Mouse (Mus musculus) kidney, embryonic 15.5 days (tissue): ENCODE results near the gene Gng3. TPM values are rescaled to one million over a fixed set of nuclear protein-coding genes. Genes with fewer than 3 reads are reported as not detected.
"Not testable (repeated sequence)": the region's sequence is repeated elsewhere in the genome, so short reads cannot be mapped to it uniquely, and the experiment has no call there.

ENCODE experiments used
- ATAC-seq: fragments of 200-750 bp; cut with Nextera tagmentation; replicated peaks from 2 replicates; pipeline ENCODE4 v1.8.0; 2017; ENCODE audit warnings: moderate TSS enrichment; ENCODE audit not compliant: low FRiP score
- H3K27ac ChIP-seq: fragments of 300-500 bp; sonication (generic); 2 replicates; pipeline ENCODE4 v1.5.1; 2015; ENCODE audit warnings: mild to moderate bottlenecking, inconsistent platforms
- H3K27me3 ChIP-seq: fragments of 300-500 bp; sonication (generic); 2 replicates; pipeline ENCODE4 v1.6.1; 2015; ENCODE audit warnings: inconsistent platforms
- H3K36me3 ChIP-seq: fragments of 300-500 bp; sonication (generic); 2 replicates; pipeline ENCODE4 v1.6.1; 2015; ENCODE audit warnings: inconsistent platforms
- H3K4me1 ChIP-seq: fragments of 300-500 bp; sonication (generic); 2 replicates; pipeline ENCODE4 v1.6.1; 2015; ENCODE audit warnings: inconsistent platforms
- H3K4me2 ChIP-seq: fragments of 300-500 bp; sonication (generic); 2 replicates; pipeline ENCODE4 v1.6.1; 2015; ENCODE audit warnings: moderate library complexity, mild to moderate bottlenecking, inconsistent platforms
- H3K4me3 ChIP-seq: fragments of 300-500 bp; sonication (generic); replicated peaks from 2 replicates; pipeline ENCODE4 v1.5.1; 2015; ENCODE audit warnings: mild to moderate bottlenecking, inconsistent platforms
- H3K9ac ChIP-seq: fragments of 300-500 bp; sonication (generic); 2 replicates; pipeline ENCODE4 v1.6.1; 2015; ENCODE audit warnings: mild to moderate bottlenecking, inconsistent platforms
- H3K9me3 ChIP-seq: fragments of 300-500 bp; sonication (generic); replicated peaks from 2 replicates; pipeline ENCODE4 v1.6.1; 2016; ENCODE audit warnings: inconsistent platforms
- WGBS: fragments of 180-500 bp; shearing (Covaris S2); methylation state at CpG from one replicate; pipeline ENCODE4 v1.1.7; 2015; ENCODE audit warnings: mixed read lengths; 5-methylcytosine and 5-hydroxymethylcytosine counted together
- polyA plus RNA-seq: library from polyadenylated mRNA; unstranded; fragments of >200 nt; fragmentation: Nextera tagmentation; extraction: Ambion mirVana; gene quantifications from 2 replicates; pipeline ENCODE4 v1.2.1, GENCODE M21; 2015

Gng3 gene
- polyA plus RNA-seq, 1 experiment from 2014 or later = 8.5 TPM

- ATAC-seq, H3K27me3 ChIP-seq, H3K9ac ChIP-seq, H3K27ac ChIP-seq, H3K9me3 ChIP-seq: not testable (repeated sequence)
- Histone ChIP-seq H3K4me1 (peaks cover 13% of the 10 kb centered on the region), H3K4me3 (0 out of 2 replicates have a peak overlapping the region, but pooled peaks have one; percentile 81), H3K4me2 (peak overlapping the region; percentile 79), H3K36me3 (peaks cover 24% of the 10 kb centered on the region)
- WGBS = 87% methylated on average over 3 of the region's 3 CpGs
Observed at GRCm38 (mm10) chr19:8870381-8870780, 31.4 kb upstream of the Gng3 start.

- Histone ChIP-seq H3K36me3 (no peaks in the 10 kb centered on the region), H3K4me3 (no peak overlapping the region), H3K27ac (no peak overlapping the region), H3K9me3 (no peaks in the 10 kb centered on the region), H3K27me3 (no peaks in the 10 kb centered on the region), H3K9ac (no peak overlapping the region), H3K4me1 (no peaks in the 10 kb centered on the region), H3K4me2 (no peak overlapping the region)
- ATAC-seq = no peak
- WGBS = 83% methylated on average over 6 of the region's 6 CpGs
Observed at GRCm38 (mm10) chr19:8864265-8864664, 25.3 kb upstream of the Gng3 start.

DNA sequence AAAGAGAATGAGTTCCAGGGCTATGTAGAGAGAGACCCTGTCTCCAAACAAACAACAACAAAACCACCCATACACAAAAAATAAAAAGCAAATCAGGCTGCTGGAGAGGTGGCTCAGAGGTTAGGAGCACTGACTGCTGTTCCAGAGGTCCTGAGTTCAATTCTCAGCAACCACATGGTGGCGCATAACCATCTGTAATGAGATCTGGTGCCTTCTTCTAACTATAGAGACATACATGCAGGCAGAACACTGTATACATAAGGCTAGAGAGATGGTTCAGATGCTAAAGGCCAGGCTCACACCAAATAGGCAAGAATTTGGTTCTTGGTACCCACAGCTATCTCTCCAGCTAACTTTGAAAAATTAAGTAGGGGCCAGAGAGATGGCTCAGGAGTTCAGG lies 20.0 kb upstream of the Gng3 start:
- Histone ChIP-seq H3K4me1 (no peaks in the 10 kb centered on the region), H3K27me3 (no peaks in the 10 kb centered on the region), H3K4me2 (no peak overlapping the region), H3K9ac (no peak overlapping the region), H3K9me3 (no peaks in the 10 kb centered on the region), H3K36me3 (no peaks in the 10 kb centered on the region), H3K27ac (no peak overlapping the region), H3K4me3 (no peak overlapping the region)
- 21% methylated on average over 1 of the region's 1 CpGs for WGBS
- ATAC-seq = no peak

GRCm38 (mm10) chr19:8857689-8858088 lies 18.7 kb upstream of the Gng3 start:
- no peaks in the 10 kb centered on the region for H3K9me3 ChIP-seq
- no peak overlapping the region for H3K4me3 ChIP-seq
- no peak overlapping the region for H3K27ac ChIP-seq
- no peaks in the 10 kb centered on the region for H3K27me3 ChIP-seq
- ATAC-seq = no peak
- no peak overlapping the region for H3K4me2 ChIP-seq
- no peak overlapping the region for H3K9ac ChIP-seq
- H3K36me3 ChIP-seq = no peaks in the 10 kb centered on the region
- 51% methylated on average over 4 of the region's 4 CpGs for WGBS
- no peaks in the 10 kb centered on the region for H3K4me1 ChIP-seq

DNA sequence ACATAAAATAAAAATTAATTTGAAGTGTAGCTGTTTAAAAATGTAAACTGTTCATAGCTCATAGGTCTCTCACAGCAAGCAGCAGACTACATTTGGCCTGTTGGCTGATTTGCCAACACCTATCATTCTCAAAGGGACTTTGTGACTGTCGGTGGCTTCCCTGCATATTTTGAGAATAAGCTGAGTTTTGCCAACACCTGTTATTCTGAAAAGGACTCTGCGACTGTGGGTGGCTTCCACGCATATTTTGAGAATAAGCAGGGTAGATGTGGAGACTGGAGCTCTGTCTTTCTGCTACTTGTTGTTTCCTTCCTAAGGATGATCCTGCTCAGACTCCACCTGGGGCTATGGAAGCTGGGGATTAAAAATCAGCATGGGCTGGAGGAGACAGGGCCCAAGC lies 14.1 kb upstream of the Gng3 start:
- Histone ChIP-seq H3K27me3 (no peaks in the 10 kb centered on the region), H3K9ac (no peak overlapping the region), H3K27ac (no peak overlapping the region), H3K4me1 (peaks cover 8% of the 10 kb centered on the region), H3K4me3 (no peak overlapping the region), H3K9me3 (no peaks in the 10 kb centered on the region), H3K4me2 (no peak overlapping the region), H3K36me3 (peaks cover 7% of the 10 kb centered on the region)
- ATAC-seq = no peak
- WGBS = 82% methylated on average over 3 of the region's 3 CpGs

DNA sequence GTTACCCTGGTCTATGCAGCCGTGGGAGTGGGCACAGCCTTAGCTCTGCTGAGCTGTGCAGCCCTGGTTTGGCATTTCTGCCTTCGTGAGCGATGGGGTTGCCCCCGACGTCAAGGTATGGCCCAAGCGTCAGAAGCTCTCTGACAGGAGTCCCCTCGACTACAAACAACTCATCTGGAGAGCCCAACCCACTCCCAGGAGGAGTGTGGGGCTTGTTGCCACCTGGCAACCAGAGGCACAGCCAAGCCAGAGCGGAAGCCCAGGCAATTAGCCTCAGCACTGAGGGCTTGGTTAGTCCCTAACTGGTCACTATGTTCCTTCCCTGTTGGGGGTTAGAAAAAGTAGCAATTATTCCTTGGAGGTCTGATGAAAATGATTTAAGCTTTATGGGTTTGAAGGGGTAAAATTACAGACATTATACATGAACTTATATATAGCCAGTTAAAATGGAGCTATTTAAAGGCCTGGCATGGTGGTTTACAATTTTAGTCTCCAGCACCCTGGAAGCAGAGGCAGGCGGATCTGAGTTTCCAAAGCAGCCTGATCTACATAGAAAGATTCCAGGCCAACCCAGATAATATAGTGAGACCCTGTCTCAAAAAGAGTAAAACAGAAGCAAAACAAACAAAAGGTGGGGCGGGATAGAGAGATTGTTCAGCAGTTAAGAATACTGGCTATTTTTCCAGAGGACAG lies 13.4 kb upstream of the Gng3 start:
- Histone ChIP-seq H3K9me3 (no peaks in the 10 kb centered on the region), H3K4me1 (peaks cover 8% of the 10 kb centered on the region), H3K27me3 (no peaks in the 10 kb centered on the region), H3K36me3 (peaks cover 13% of the 10 kb centered on the region), H3K4me3 (no peak overlapping the region), H3K27ac (no peak overlapping the region), H3K4me2 (no peak overlapping the region), H3K9ac (no peak overlapping the region)
- ATAC-seq = no peak
- 61% methylated on average over 10 of the region's 10 CpGs for WGBS

DNA sequence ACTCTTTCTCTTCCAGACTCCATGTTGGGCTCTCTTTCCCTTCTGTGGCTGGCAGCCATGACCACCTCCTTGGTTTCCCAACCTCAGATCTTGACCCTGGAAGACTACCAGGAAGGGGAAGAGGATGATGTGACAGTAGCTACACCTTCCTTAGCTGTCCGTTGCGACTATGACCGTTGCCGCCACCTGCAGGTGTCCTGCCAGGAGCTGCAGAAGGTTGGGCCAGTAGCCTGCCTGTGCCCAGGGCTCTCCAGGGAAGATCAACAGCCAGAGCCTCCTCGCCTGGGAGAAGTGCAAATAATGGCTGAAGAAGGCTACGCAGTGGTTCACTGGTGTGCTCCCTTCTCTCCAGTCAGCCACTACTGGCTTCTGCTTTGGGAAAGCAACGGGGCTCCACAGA lies 12.6 kb upstream of the Gng3 start:
- H3K9ac ChIP-seq = no peak overlapping the region
- ATAC-seq = no peak
- peaks cover 8% of the 10 kb centered on the region for H3K4me1 ChIP-seq
- WGBS = 49% methylated on average over 7 of the region's 7 CpGs
- no peaks in the 10 kb centered on the region for H3K27me3 ChIP-seq
- H3K4me3 ChIP-seq = no peak overlapping the region
- H3K4me2 ChIP-seq = no peak overlapping the region
- H3K36me3 ChIP-seq = peaks cover 20% of the 10 kb centered on the region
- H3K9me3 ChIP-seq = no peaks in the 10 kb centered on the region
- H3K27ac ChIP-seq = no peak overlapping the region

GRCm38 (mm10) chr19:8850402-8850901 lies 11.5 kb upstream of the Gng3 start, which contains the start of gene Lrrn4cl:
Lrrn4cl (plus strand) TSS chr19:8850768.
- WGBS = 30% methylated on average over 7 of the region's 7 CpGs
- Histone ChIP-seq H3K9ac (0 out of 2 replicates have a peak within 1 kb of the TSS, but pooled peaks have one; percentile 3), H3K4me3 (no peak within 1 kb of the TSS), H3K4me1 (peaks cover 8% of the 10 kb centered on the region), H3K4me2 (peak within 1 kb of the TSS; percentile 12; the same call in 1 of the 2 replicates), H3K36me3 (peaks cover 32% of the 10 kb centered on the region), H3K9me3 (no peaks in the 10 kb centered on the region), H3K27ac (no peak within 1 kb of the TSS), H3K27me3 (no peaks in the 10 kb centered on the region)
- ATAC-seq = peak; percentile 78; the same call in 1 of the 2 replicates

DNA sequence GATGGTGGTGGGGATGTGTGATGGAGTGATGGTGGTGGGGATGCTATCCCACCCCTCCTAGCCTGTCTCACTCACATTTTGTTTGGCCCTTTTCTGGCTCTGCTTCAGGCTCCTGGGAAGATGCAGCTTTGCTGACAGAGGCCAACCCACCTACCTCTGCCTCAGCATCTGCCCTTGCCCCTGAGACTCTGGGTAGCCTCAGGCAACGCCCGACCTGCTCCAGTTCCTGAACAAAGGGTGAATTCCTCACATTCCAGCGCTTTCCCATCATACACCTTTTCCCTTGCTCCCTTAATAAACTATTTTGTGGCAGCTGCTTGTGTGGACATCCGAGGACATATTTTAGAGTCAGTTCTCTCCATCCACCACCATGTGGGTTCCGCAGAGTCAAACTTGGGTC lies 9.4 kb upstream of the Gng3 start:
- WGBS = 79% methylated on average over 5 of the region's 5 CpGs
- Histone ChIP-seq H3K4me2 (no peak overlapping the region), H3K9me3 (no peaks in the 10 kb centered on the region), H3K4me1 (peaks cover 8% of the 10 kb centered on the region), H3K27ac (no peak overlapping the region), H3K36me3 (peaks cover 38% of the 10 kb centered on the region), H3K27me3 (no peaks in the 10 kb centered on the region), H3K9ac (no peak overlapping the region), H3K4me3 (no peak overlapping the region)
- ATAC-seq = no peak

DNA sequence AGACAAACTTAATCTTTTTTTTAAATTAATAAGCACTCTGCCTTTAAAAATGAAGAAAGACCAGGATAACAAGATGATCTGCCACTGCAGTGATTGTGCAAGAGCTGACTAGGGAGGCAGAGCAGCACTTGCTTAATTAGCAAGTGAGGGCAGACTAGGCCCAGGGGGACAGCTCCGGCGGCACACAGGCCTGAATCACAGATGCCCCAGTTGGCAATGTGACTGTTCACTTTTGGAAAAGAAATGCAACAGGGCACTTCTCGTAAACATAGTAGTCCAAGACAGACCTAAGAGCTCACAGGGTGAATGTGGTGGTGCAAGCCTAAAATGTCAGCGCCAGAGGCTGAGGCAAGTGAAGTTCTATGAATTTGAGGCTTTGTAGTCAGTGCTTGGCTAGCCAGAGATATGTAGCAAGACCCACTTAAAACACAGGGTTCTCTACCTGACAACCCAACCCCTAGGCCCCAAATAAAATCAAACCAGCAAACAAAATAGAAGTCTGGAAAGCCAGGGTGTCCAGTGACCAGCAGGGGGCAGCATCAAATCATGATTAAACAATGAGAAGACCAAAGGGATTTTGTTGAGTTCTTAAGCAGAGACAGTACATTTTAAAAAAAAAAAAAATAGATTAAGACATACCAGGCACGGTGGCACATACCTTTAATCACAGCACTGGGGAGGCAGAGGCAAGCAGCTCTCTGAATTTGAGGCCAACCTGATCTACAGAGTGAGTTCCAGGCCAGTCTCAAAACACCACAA lies 5.6 kb upstream of the Gng3 start:
- WGBS = 62% methylated on average over 5 of the region's 5 CpGs
- Histone ChIP-seq H3K36me3 (peaks cover 50% of the 10 kb centered on the region), H3K4me1 (peaks cover 17% of the 10 kb centered on the region), H3K27ac (no peak overlapping the region), H3K27me3 (no peaks in the 10 kb centered on the region), H3K4me3 (no peak overlapping the region), H3K4me2 (no peak overlapping the region), H3K9me3 (no peaks in the 10 kb centered on the region), H3K9ac (no peak overlapping the region)
- no peak for ATAC-seq

GRCm38 (mm10) chr19:8842961-8843360 lies 4.0 kb upstream of the Gng3 start:
- no peak for ATAC-seq

DNA sequence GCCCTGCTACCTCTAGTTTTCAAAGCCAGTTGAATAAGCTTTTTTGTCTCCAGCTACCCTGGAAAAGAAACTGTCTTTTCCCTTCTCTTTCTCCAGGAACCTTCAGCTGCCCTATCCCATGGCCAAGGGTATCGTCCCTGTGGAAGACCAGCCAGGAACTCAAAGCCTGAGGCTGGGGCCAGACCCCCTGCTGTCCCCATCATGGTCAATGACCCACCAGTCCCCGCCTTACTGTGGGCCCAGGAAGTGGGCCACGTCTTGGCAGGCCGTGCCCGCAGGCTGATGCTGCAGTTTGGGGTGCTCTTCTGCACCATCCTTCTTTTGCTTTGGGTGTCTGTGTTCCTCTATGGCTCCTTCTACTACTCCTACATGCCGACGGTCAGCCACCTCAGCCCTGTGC lies 2.0 kb upstream of the Gng3 start:
- no peak for ATAC-seq
- Histone ChIP-seq H3K4me1 (peaks cover 36% of the 10 kb centered on the region), H3K4me3 (peak overlapping the region; percentile 50), H3K9me3 (no peaks in the 10 kb centered on the region), H3K27me3 (no peaks in the 10 kb centered on the region), H3K9ac (peak overlapping the region; percentile 49), H3K27ac (peak overlapping the region; percentile 52; the same call in 1 of the 2 replicates), H3K4me2 (peak overlapping the region; percentile 75), H3K36me3 (peaks cover 26% of the 10 kb centered on the region)
- WGBS = 89% methylated on average over 7 of the region's 7 CpGs

More at GRCm38 (mm10) chr19:8842961-8843360, 4.0 kb upstream of the Gng3 start:
- no peak overlapping the region for H3K4me2 ChIP-seq
- H3K4me1 ChIP-seq = peaks cover 32% of the 10 kb centered on the region
- H3K27me3 ChIP-seq = no peaks in the 10 kb centered on the region
- WGBS = 90% methylated on average over 6 of the region's 6 CpGs
- no peak overlapping the region for H3K4me3 ChIP-seq
- no peak overlapping the region for H3K27ac ChIP-seq
- H3K9ac ChIP-seq = no peak overlapping the region
- H3K9me3 ChIP-seq = no peaks in the 10 kb centered on the region
- H3K36me3 ChIP-seq = peaks cover 43% of the 10 kb centered on the region
